Mouse (Mus musculus): ENCODE data around the gene Slc6a9. TPM values are rescaled to one million over a fixed set of nuclear protein-coding genes. Genes with fewer than 3 reads are reported as not detected.

Slc6a9 gene
- total and polyA plus RNA-seq, 2 experiments, result 11.0 to 51.0 TPM

- TF ChIP-seq CTCF (IDR thresholded peaks at IDR 0.05; ENCODE audit: low read depth, low read length), result no peak
- TF ChIP-seq POLR2A (IDR thresholded peaks at IDR 0.05; ENCODE audit: extremely low read depth, insufficient read depth, low read length), result no peak
- Histone ChIP-seq H3K9ac (ENCODE audit: low read depth, low read length) (no peak overlapping the region), H3K27ac (replicated peaks; ENCODE audit: insufficient read depth, low read depth, low read length) (no peak overlapping the region), H3K4me1 (ENCODE audit: control insufficient read depth, insufficient read depth, low read length) (peaks cover 7% of the 10 kb centered on the region), H3K79me2 (ENCODE audit: control insufficient read depth, insufficient read depth, low read length) (no peaks in the 10 kb centered on the region), H3K4me3 (ENCODE audit: insufficient read depth, low read depth, low read length) (no peak overlapping the region), H3K36me3 (ENCODE audit: control insufficient read depth, insufficient read depth, low read length) (no peaks in the 10 kb centered on the region; the same call in 1 of the 2 replicates), H3K27me3 (ENCODE audit: control insufficient read depth, insufficient read depth, low read length) (no peaks in the 10 kb centered on the region)
- 90% methylated on average over 9 of the region's 9 CpGs for WGBS
- no peak for DNase-seq (ENCODE audit: extremely low read depth, low read depth, low spot score)
Observed at GRCm38 (mm10) chr4:117855146-117855545, 20.8 kb downstream of the Slc6a9 start.

GRCm38 (mm10) chr4:117858794-117859193 lies 24.5 kb downstream of the Slc6a9 start:
- peak; percentile 84 for TF ChIP-seq CTCF (IDR thresholded peaks at IDR 0.05; ENCODE audit: low read depth, low read length)
- TF ChIP-seq POLR2A (IDR thresholded peaks at IDR 0.05; ENCODE audit: extremely low read depth, insufficient read depth, low read length), result no peak
- 78% methylated on average over 3 of the region's 3 CpGs for WGBS
- Histone ChIP-seq H3K4me1 (ENCODE audit: control insufficient read depth, insufficient read depth, low read length) (peaks cover 7% of the 10 kb centered on the region), H3K79me2 (ENCODE audit: control insufficient read depth, insufficient read depth, low read length) (no peaks in the 10 kb centered on the region), H3K9ac (ENCODE audit: low read depth, low read length) (no peak overlapping the region), H3K36me3 (ENCODE audit: control insufficient read depth, insufficient read depth, low read length) (no peaks in the 10 kb centered on the region; the same call in 1 of the 2 replicates), H3K4me3 (ENCODE audit: insufficient read depth, low read depth, low read length) (no peak overlapping the region), H3K27ac (replicated peaks; ENCODE audit: insufficient read depth, low read depth, low read length) (no peak overlapping the region), H3K27me3 (ENCODE audit: control insufficient read depth, insufficient read depth, low read length) (no peaks in the 10 kb centered on the region)
- peak; percentile 36 for DNase-seq (ENCODE audit: extremely low read depth, low read depth, low spot score)

GRCm38 (mm10) chr4:117860570-117860969 lies 26.3 kb downstream of the Slc6a9 start:
- Histone ChIP-seq H3K4me3 (ENCODE audit: insufficient read depth, low read depth, low read length) (no peak overlapping the region), H3K27ac (replicated peaks; ENCODE audit: insufficient read depth, low read depth, low read length) (no peak overlapping the region), H3K4me1 (ENCODE audit: control insufficient read depth, insufficient read depth, low read length) (peaks cover 7% of the 10 kb centered on the region), H3K79me2 (ENCODE audit: control insufficient read depth, insufficient read depth, low read length) (no peaks in the 10 kb centered on the region), H3K27me3 (ENCODE audit: control insufficient read depth, insufficient read depth, low read length) (no peaks in the 10 kb centered on the region), H3K36me3 (ENCODE audit: control insufficient read depth, insufficient read depth, low read length) (no peaks in the 10 kb centered on the region; the same call in 1 of the 2 replicates), H3K9ac (ENCODE audit: low read depth, low read length) (no peak overlapping the region)
- WGBS, result 92% methylated on average over 9 of the region's 9 CpGs
- DNase-seq (ENCODE audit: extremely low read depth, low read depth, low spot score), result no peak
- TF ChIP-seq CTCF (IDR thresholded peaks at IDR 0.05; ENCODE audit: low read depth, low read length) (no peak), POLR2A (IDR thresholded peaks at IDR 0.05; ENCODE audit: extremely low read depth, insufficient read depth, low read length) (no peak)

GRCm38 (mm10) chr4:117862823-117863222 lies 28.5 kb downstream of the Slc6a9 start:
- Histone ChIP-seq H3K4me1 (ENCODE audit: control insufficient read depth, insufficient read depth, low read length) (peaks cover 7% of the 10 kb centered on the region), H3K4me3 (ENCODE audit: insufficient read depth, low read depth, low read length) (no peak overlapping the region), H3K9ac (ENCODE audit: low read depth, low read length) (no peak overlapping the region), H3K36me3 (ENCODE audit: control insufficient read depth, insufficient read depth, low read length) (no peaks in the 10 kb centered on the region), H3K27ac (replicated peaks; ENCODE audit: insufficient read depth, low read depth, low read length) (no peak overlapping the region), H3K79me2 (ENCODE audit: control insufficient read depth, insufficient read depth, low read length) (no peaks in the 10 kb centered on the region), H3K27me3 (ENCODE audit: control insufficient read depth, insufficient read depth, low read length) (no peaks in the 10 kb centered on the region)
- 59% methylated on average over 4 of the region's 4 CpGs for WGBS
- no peak for TF ChIP-seq CTCF (IDR thresholded peaks at IDR 0.05; ENCODE audit: low read depth, low read length)
- TF ChIP-seq POLR2A (IDR thresholded peaks at IDR 0.05; ENCODE audit: extremely low read depth, insufficient read depth, low read length), result no peak
- DNase-seq (ENCODE audit: extremely low read depth, low read depth, low spot score), result peak; percentile 27

GRCm38 (mm10) chr4:117866083-117866482 lies 31.8 kb downstream of the Slc6a9 start:
- no peaks in the 10 kb centered on the region for H3K27me3 ChIP-seq (ENCODE audit: control insufficient read depth, insufficient read depth, low read length)
- WGBS, result 33% methylated on average over 9 of the region's 9 CpGs
- no peaks in the 10 kb centered on the region for H3K36me3 ChIP-seq (ENCODE audit: control insufficient read depth, insufficient read depth, low read length)
- no peak overlapping the region for H3K27ac ChIP-seq (replicated peaks; ENCODE audit: insufficient read depth, low read depth, low read length)
- no peak overlapping the region for H3K4me3 ChIP-seq (ENCODE audit: insufficient read depth, low read depth, low read length)
- peak; percentile 62 for DNase-seq (ENCODE audit: extremely low read depth, low read depth, low spot score)
- H3K79me2 ChIP-seq (ENCODE audit: control insufficient read depth, insufficient read depth, low read length), result no peaks in the 10 kb centered on the region
- TF ChIP-seq POLR2A (IDR thresholded peaks at IDR 0.05; ENCODE audit: extremely low read depth, insufficient read depth, low read length) (no peak), CTCF (IDR thresholded peaks at IDR 0.05; ENCODE audit: low read depth, low read length) (no peak)
- H3K9ac ChIP-seq (ENCODE audit: low read depth, low read length), result no peak overlapping the region
- H3K4me1 ChIP-seq (ENCODE audit: control insufficient read depth, insufficient read depth, low read length), result no peaks in the 10 kb centered on the region

GRCm38 (mm10) chr4:117867000-117867399 lies 32.7 kb downstream of the Slc6a9 start:
- TF ChIP-seq CTCF (IDR thresholded peaks at IDR 0.05; ENCODE audit: low read depth, low read length) (no peak), POLR2A (IDR thresholded peaks at IDR 0.05; ENCODE audit: extremely low read depth, insufficient read depth, low read length) (no peak)
- Histone ChIP-seq H3K27ac (replicated peaks; ENCODE audit: insufficient read depth, low read depth, low read length) (no peak overlapping the region), H3K36me3 (ENCODE audit: control insufficient read depth, insufficient read depth, low read length) (no peaks in the 10 kb centered on the region), H3K4me1 (ENCODE audit: control insufficient read depth, insufficient read depth, low read length) (no peaks in the 10 kb centered on the region), H3K27me3 (ENCODE audit: control insufficient read depth, insufficient read depth, low read length) (no peaks in the 10 kb centered on the region), H3K9ac (ENCODE audit: low read depth, low read length) (no peak overlapping the region), H3K4me3 (ENCODE audit: insufficient read depth, low read depth, low read length) (no peak overlapping the region), H3K79me2 (ENCODE audit: control insufficient read depth, insufficient read depth, low read length) (no peaks in the 10 kb centered on the region)
- 68% methylated on average over 6 of the region's 6 CpGs for WGBS
- DNase-seq (ENCODE audit: extremely low read depth, low read depth, low spot score), result no peak
